Mouse (Mus musculus) lung, embryonic 16.5 days (tissue): ENCODE measurements around the gene A2m. TPM values are rescaled to one million over a fixed set of nuclear protein-coding genes. Genes with fewer than 3 reads are reported as not detected.

Experiments used
- polyA plus RNA-seq: library from polyadenylated mRNA; unstranded; fragments of >200 nt; fragmentation: Nextera tagmentation; extraction: Ambion mirVana; gene quantifications from 2 replicates; pipeline ENCODE4 v1.2.1, GENCODE M21; 2015

A2m gene
- polyA plus RNA-seq, 1 experiment from 2014 or later: 8.7 TPM

Other genes with a start within 250 kb of the A2m start
- not detected in 2 replicates for gene Iqsec3, start 161.7 kb upstream of the A2m start, polyA plus RNA-seq
- gene Gm7298, start 97.6 kb downstream of the A2m start, polyA plus RNA-seq: not detected in 2 replicates
- not detected in 2 replicates for gene Mug1, start 203.2 kb downstream of the A2m start, polyA plus RNA-seq